Mouse (Mus musculus): ENCODE results near the gene Gjb6. TPM values are rescaled to one million over a fixed set of nuclear protein-coding genes. Genes with fewer than 3 reads are reported as not detected.

Gene Gjb6
- total RNA-seq, 2 experiments from 2014 or later = not detected

DNA sequence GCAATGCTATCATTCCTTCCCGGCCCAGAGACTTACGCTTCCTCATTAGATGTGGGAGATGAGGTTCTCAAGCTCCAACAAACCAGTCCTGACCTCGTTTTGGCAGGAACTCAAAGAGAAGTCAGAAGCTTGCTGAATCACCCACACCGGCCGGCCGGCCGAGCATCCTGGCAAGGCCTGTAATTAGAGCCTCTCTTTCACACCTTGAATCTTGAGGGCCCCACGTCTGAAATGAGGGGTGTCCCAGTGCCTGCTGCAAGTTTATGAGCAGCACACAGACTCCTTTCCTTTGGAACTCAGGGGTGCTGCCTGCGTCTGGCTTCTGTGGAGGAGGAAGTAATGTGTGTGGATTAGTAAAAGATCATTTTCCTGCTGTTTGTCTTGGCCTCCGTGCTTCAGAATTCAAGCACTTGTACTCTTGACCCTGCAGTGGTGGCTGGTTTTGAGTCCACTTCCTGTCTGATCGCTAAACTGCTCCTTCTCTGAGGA, 49.2 kb downstream of the Gjb6 start:
- no peak for DNase-seq

GRCm38 (mm10) chr14:57082863-57083262, 50.5 kb downstream of the Gjb6 start:
- DNase-seq = no peak

- no peak for DNase-seq
These were observed 57.9 kb downstream of the Gjb6 start for GRCm38 (mm10) chr14:57075537-57075936.

Other genes starting within 250 kb of the Gjb6 start
- 10 to 100 TPM; 41.1 to 48.8 TPM for gene Zmym2, start 247.0 kb downstream of the Gjb6 start, total RNA-seq (2021)
- gene Gja3, start 75.5 kb downstream of the Gjb6 start, total RNA-seq (2021) = 10 to 100 TPM; 33.4 to 39.4 TPM
- gene Gjb2, start 28.9 kb downstream of the Gjb6 start, total RNA-seq (2021) = under 1 TPM in 1 of 2 experiments, not detected in 1; 0.14 TPM
- gene Gm4491, start 17.7 kb downstream of the Gjb6 start, total RNA-seq (2021) = not detected